Mouse (Mus musculus) brain, embryonic 18.5 days (tissue): ENCODE data around the gene Myl7.
"Not testable (repeated sequence)": the region's sequence is repeated elsewhere in the genome, so short reads cannot be mapped to it uniquely, and the experiment has no call there.

Experiments used
- DNase-seq: peaks from one replicate; pipeline ENCODE4 v3.0.0-alpha.2; 2012; ENCODE audit warnings: low read depth, low spot score

The Myl7 gene

GRCm38 (mm10) chr11:5898531-5898930, at the start of gene Myl7:
Myl7 (minus strand) TSS chr11:5898782.
- no peak for DNase-seq

DNA sequence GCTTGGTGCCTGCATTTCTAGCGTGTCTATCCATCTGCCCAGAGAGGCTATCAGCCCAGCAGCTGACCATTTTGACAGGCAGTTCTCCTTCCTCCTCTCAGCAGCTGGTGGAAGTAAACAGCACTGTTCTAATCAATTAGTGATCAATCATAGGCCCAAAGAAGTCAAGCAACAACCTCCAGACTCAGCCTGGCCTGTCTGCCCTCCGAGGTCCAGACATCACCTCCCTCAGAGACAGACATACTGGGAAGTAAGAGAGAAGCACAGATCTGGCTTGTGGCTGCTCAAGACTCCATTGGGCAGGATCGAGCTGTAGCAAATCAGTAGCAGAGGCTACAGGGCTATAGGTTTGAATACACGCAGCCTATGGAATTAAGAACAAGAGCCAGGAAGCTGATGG, 49.2 kb upstream of the Myl7 start:
- no peak for DNase-seq

DNA sequence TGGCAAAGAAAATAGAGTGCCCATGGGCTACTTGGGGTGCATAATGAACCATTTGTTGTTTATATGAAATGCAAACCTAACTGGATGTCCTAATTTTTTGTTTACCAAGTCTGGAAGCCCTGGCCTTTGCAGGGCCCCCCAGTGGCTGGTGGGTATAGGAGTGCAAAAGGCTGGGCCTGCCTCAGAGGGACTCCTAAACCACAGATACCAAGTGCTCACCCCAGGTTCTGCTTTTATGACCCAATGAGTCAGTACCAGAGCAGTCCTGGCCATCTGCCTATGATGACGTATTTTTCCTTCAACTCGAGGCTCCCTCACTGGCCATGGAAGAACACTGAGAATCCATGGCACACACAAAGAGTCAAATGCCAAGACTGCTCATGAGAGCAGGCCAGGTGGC, 46.5 kb upstream of the Myl7 start:
- no peak for DNase-seq

DNA sequence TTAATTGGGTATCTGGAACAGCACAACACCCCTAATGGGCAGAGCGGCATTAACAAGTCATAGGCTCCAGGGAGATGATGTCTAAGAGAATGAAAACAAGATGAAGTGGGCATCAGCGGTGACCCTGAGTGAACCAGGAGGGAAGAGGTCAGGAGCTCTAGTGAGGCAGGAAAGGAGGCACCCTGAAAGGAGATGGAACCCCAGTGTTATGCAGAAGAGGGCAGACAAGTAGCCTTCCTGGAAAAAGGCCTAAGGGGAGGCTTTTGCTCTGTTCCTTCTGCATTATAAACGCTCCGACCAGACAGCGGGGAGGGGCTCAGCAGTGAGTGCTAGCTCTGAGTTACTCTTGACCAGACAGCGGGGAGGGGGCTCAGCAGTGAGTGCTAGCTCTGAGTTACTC, 44.4 kb upstream of the Myl7 start:
- DNase-seq, result no peak

DNA sequence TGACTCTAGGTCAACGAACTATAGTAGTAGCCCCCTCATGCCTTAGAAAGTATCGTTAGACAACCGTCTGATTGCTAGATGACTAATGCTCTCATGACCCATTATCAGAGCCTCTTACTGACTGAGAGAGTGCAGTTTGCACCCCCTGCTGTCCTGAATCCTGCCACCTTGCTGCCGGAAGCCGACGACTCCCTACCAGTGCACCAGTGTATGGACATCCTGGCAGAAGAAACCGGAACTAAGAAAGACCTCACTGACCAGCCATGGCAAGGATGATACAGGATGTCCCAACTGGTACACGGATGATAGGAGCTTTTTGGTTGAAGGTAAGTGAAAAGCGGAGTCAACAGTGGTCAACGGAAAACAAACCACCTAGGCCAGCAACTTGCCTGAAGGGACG, 35.9 kb upstream of the Myl7 start:
- DNase-seq, result not testable (repeated sequence)

GRCm38 (mm10) chr11:5931947-5932346, 33.4 kb upstream of the Myl7 start:
- DNase-seq, result not testable (repeated sequence)

DNA sequence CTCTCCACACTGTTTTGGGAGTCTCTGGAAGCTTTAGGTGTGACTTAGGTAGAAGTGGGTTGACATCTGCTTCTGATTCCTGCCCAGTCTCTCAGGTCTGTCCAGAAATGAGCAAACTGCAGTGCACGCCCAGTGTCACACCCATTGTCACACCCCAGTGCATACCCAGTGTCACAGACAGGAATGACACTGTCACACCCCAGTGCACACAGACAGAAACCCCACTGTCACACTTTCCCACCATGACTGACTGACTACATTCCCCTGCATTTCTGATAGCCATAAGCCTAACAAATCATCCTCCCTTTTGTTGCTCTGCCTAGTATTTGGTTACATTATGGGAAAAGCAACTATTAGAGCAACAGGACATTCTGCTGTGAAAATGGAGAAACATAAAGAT, 32.0 kb upstream of the Myl7 start:
- no peak for DNase-seq

DNA sequence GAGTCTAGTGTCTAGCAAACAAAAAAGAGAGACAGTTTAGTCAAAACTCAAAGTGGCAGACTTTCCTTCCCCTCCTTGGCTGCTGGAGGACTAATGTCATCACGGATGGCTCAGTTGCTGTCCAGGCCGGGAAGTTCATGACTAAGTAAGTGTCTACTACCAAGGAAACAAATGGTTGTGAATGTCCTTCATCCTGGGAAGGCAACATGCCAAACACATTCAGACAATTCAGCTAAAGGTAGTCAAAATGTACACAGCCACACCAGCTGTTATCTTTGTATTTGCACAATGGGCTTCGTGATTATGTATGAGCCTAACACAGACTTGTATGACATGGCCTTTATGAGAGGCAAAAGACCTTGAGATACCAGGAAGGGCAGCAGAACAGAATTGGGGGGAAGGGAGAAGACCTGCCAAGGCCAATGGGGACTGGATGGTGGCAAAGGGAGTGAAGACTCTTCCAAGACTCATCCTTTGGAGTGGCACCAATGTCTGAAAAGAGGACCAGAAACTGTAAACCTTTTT, 28.2 kb upstream of the Myl7 start:
- no peak for DNase-seq

- DNase-seq, result no peak
These were observed 26.1 kb upstream of the Myl7 start for GRCm38 (mm10) chr11:5924699-5925098.

DNA sequence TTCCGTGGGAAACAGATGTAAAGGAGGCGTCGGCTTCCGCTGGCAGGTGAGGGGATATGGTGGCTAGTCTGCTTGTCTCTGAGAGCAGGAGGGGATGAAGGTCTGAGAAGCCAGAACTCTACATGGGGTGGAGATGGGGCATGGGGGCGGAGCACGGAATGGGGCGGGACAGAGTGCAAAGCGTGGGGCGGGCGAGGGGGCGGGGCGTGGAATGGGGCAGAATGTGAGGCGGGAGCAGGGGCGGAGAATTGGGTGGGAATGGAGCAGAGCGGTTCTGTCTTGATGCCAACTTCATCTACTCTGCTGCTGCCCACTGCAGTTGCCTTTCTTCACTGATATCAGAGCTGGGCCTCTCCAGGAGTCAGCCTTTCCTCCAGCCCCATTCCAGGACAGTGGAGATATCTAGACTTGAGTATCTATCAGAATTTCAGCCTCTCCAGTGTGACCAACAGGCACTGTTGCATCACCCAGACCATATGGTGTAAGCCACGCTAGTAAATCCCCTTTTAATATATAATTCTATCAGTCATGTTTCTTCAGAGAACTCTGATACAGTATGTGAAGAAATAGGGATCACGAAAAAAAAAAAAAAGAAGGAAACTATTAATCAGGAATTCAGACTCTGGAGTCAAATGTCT, 21.9 kb upstream of the Myl7 start:
- no peak for DNase-seq

DNA sequence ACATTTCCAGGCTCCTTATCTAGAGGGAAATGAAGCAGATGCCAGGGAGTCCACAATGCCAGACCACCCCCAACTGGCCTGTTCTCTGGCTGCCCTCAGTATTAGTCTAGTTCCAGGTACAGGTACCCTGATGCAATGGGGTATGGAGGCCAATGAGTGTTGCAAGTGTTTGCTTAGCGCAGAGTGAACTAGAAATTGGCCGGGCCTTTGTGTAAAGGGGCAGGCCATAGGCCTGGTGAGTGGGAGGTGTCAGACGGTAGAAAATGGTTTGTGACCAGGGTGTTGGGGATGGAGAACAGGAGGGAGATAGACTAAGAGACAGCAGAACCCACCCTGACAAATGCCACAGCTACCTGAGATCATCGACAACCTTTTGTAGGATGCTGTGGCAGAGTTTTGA, 21.0 kb upstream of the Myl7 start:
- DNase-seq, result no peak

GRCm38 (mm10) chr11:5918111-5918510, 19.5 kb upstream of the Myl7 start:
- no peak for DNase-seq

DNA sequence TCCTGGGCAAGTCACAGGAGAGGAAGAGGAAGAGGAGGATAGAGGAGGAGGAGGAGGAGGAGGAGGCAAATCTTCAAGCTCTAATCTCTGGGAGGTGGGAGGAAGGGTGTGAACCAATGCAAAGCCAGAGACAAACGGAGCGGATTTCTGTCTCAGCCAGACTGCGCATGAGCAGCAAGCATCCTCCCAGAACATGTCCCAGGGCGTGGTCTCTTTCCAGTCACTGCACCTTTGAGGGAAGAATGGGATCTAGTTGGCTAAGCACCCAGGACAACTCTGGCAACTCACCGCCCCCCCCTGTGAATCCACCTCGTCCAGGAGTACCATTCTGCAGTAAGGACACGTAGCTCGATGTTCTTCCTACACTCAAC, 17.6 kb upstream of the Myl7 start:
- no peak for DNase-seq

GRCm38 (mm10) chr11:5915429-5916177, 17.0 kb upstream of the Myl7 start:
- no peak for DNase-seq

DNA sequence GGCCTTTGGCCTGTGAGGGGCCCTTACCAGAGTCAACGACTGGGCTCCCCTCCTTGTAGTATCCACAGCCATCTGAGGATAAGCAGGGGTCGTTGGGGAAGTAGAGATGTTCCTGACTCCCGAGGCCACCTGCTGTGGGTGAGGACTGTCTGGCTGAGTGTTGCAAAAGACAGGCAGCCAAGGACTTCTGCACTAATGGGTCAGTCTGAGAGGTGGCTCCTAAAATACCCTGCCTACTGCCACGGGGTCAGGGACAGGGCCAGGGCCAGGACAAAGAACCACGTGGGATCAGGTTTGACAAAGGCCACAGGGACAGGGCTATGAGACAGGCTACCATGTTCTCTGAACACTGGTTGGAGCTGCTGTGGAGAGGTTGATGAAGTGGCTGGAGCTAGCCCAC, 16.4 kb upstream of the Myl7 start:
- DNase-seq, result no peak

GRCm38 (mm10) chr11:5913936-5914335, 15.4 kb upstream of the Myl7 start:
- no peak for DNase-seq

DNA sequence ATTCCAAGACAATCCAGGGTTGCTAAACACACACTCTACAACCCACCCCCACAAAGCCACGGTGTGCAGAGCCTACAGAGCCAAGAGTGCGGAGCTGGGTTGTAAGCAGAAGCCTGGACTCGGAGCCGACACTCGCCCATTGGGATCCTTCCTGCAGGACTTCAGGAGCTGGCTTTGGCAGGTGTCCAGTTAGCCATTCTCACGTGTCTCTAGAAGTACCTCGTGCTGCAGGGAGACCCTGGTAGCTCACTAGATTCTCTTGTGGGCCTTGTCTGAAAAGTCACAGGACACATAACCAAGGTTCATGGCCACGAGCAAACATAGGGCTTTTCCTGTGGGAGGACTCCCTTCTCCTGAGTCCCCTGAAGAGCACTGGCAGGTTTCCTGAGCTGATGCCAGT, 14.7 kb upstream of the Myl7 start:
- DNase-seq, result no peak

DNA sequence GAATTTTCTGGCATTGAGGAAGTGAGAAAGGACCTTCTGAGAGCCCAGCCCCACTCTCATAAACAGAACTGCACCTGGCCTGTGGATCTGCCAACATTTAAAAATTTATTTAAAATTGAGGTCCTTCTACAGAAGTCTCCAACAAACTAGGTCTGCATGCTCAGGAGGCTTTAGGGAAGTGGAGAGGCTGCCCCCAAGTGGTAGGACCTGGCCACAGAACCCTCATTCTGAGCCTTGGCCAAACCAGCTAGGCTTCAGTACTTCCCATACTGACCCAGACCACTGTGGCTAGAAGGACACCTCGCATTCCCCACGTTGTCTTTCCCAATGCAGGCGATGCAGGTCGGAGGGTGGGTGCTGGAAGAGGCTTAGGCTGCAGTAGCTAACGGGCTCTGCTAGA, 14.1 kb upstream of the Myl7 start:
- no peak for DNase-seq

- no peak for DNase-seq
These were observed 10.1 kb upstream of the Myl7 start for GRCm38 (mm10) chr11:5908642-5909041.

DNA sequence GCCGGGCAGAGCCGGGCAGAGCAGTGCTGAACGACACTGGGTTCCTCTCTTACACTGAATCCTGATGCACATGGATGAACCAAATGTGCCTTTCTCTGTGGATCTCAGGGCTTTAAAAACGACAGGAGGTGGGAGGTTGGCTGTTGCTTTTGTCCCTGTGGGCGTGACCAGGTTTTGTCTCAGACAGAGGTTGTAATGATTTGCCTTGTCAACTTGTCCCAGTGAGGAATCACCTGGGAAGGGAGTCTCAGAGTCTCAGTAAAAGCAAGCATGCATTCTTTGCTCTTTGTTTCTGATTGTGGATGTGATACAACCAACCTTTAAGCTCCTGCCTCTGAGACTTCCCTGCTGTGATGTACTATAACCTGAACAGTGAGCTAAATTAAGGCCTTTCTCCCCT, 8.5 kb upstream of the Myl7 start:
- no peak for DNase-seq

DNA sequence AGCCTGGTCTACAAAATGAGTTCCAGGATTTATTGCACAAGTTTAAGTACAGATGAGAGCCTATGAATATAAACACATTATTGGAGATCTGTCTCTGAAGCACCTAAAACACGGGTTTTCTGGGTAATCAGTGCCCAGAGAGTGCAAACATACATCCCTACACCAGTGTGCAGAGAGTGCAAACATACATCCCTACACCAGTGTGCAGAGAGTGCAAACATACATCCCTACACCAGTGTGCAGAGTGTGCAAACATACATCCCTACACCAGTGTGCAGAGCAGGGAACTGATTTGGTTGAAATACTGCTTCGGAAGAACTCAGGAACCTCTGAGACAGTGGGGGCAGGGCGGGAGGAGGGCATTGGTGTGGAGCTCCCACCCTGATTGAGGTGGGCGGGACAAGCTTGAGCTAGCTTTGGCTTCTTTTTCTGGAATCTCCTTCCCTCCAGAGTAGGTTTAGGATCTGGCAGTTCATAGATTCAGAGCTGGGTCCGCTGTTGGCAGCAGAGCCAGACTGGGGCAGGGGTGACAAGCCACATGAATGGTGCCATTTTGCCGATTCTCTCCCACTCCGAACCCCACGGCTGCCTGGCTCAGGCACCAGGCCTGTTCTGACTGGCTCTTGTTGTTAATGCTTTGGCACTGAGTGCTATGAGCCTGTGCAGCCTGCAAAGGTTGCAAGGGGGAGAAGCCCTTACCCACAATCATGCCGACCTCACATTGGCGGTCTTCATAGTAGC, 7.4 kb upstream of the Myl7 start:
- DNase-seq, result no peak

DNA sequence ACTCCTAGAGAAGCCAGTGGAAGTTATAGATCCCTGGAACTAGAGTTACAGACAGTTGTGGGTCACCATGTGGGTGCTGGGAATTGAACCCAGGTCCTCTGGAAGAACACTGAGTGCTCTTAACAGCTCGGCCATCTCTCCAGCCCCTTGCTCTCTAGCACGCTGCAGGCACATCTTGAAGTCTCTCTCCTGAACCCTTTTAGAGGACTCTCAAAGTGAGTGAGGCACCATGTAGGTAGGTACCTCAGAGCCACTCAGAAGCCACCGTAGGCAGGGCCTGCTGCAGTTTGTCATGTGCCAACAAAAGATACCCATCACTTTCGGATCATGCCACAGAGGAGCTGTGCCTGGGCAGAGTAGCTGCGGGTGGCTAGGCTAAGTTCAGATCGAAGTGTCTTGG, 6.3 kb upstream of the Myl7 start:
- no peak for DNase-seq

DNA sequence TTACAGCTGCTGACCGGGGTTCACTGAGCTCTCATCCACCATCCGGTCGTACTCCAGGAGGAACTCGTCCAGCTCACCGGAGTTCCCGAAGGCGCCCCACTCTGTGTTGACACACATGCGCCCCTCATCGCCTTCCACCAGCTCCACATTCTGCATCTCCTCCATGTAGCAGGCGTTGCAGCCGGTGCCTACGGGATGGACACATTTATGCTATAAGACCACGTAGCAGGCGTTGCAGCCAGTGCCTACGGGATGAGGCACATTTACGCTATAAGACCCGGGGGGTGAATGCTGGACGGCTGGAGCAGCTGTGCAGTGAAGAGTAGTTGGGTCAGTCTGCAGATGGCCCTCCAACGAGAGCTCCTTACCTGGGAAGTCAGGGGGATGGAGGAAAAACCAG, 5.8 kb upstream of the Myl7 start:
- DNase-seq, result no peak
